In the genomic region with DNA sequence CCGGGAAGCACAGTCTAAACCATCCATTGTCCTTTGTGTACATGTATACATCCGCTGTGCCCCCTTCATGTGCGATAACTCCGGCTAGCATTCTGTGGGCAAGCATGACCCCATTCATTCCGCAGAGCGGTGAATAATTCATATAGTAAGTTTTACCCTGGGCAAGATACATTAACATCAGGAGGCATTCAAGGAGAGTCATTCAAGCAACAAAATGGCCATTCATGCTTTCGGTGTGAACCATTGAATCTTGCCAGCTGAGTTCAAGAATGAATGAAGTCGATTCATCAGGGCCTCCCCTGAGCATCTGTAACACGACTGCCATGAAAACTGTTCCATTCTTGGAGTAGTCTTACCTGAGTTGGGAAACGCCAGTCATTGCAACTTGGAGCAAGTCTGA, we compare ENCODE assay signal across 17 mouse cellular contexts.
DNase-seq lines count a peak whose midpoint lies in the region; ATAC-seq lines count a peak whose summit lies in the region.
"Had no signal": no experiment of that assay in that cellular context is flagged by ENCODE, and none has a peak within 500 bp of the region (broad histone marks: within the 10 kb centered on the region; RNA-seq: fewer than 3 reads in every experiment).

No protein-coding gene starts in this region.

- no peaks in the 10 kb centered on the region for H3K4me1 ChIP-seq in embryonic facial prominence, embryonic 14.5 days (ENCODE audit: control insufficient read depth, insufficient read depth, low read length)
- H3K4me1 ChIP-seq in embryonic facial prominence, embryonic 10.5 days: no peaks in the 10 kb centered on the region
- no peaks in the 10 kb centered on the region for H3K4me1 ChIP-seq in hindbrain, embryonic 11.5 days (replicated peaks; ENCODE audit: control insufficient read depth, insufficient read depth, low read length)
- peaks cover 8% of the 10 kb centered on the region; the same call in 1 of the 2 replicates for H3K4me1 ChIP-seq in hindbrain, embryonic 12.5 days
- H3K4me1 ChIP-seq in neural tube, embryonic 11.5 days (ENCODE audit: control insufficient read depth, insufficient read depth, low read length): peaks cover 3% of the 10 kb centered on the region; the same call in 1 of the 2 replicates
- H3K4me1 ChIP-seq: embryonic facial prominence, embryonic 12.5 days; heart, embryonic 12.5 days had no signal

- ATAC-seq in embryonic facial prominence, embryonic 14.5 days (ENCODE audit: low read depth): 0 out of 2 replicates have a peak, but pooled peaks have one; percentile 37
- ATAC-seq in hindbrain, embryonic 11.5 days (ENCODE audit: low FRiP score): 0 out of 2 replicates have a peak, but pooled peaks have one; percentile 49
- ATAC-seq in hindbrain, embryonic 12.5 days (ENCODE audit: low FRiP score): no peak
- ATAC-seq in neural tube, embryonic 11.5 days (ENCODE audit: insufficient read depth, low FRiP score, low TSS enrichment): no peak
- ATAC-seq: intestine, postnatal 0 days had no signal

- no peak overlapping the region for H3K4me3 ChIP-seq in embryonic facial prominence, embryonic 14.5 days (ENCODE audit: low read depth, low read length)
- no peak overlapping the region for H3K4me3 ChIP-seq in embryonic facial prominence, embryonic 10.5 days
- H3K4me3 ChIP-seq in hindbrain, embryonic 11.5 days (ENCODE audit: low read depth, low read length): no peak overlapping the region
- no peak overlapping the region for H3K4me3 ChIP-seq in hindbrain, embryonic 12.5 days
- no peak overlapping the region for H3K4me3 ChIP-seq in neural tube, embryonic 11.5 days (ENCODE audit: low read depth, low read length)
- H3K4me3 ChIP-seq: embryonic facial prominence, embryonic 12.5 days; gastrocnemius, adult 2 months; heart, embryonic 12.5 days; hindbrain, embryonic 10.5 days had no signal

- no peaks in the 10 kb centered on the region for H3K27me3 ChIP-seq in embryonic facial prominence, embryonic 14.5 days (replicated peaks; ENCODE audit: control insufficient read depth, insufficient read depth, low read length)
- H3K27me3 ChIP-seq in embryonic facial prominence, embryonic 10.5 days (replicated peaks; ENCODE audit: low read depth, poor library complexity, severe bottlenecking): no peaks in the 10 kb centered on the region
- no peaks in the 10 kb centered on the region for H3K27me3 ChIP-seq in hindbrain, embryonic 11.5 days (ENCODE audit: control insufficient read depth, insufficient read depth, low read length)
- no peaks in the 10 kb centered on the region for H3K27me3 ChIP-seq in hindbrain, embryonic 12.5 days
- H3K27me3 ChIP-seq in neural tube, embryonic 11.5 days (ENCODE audit: control insufficient read depth, insufficient read depth, low read length): no peaks in the 10 kb centered on the region
- H3K27me3 ChIP-seq: embryonic facial prominence, embryonic 12.5 days; heart, embryonic 12.5 days had no signal

- H3K4me2 ChIP-seq in embryonic facial prominence, embryonic 14.5 days (ENCODE audit: low read depth, low read length): no peak overlapping the region
- no peak overlapping the region for H3K4me2 ChIP-seq in hindbrain, embryonic 11.5 days (replicated peaks; ENCODE audit: low read depth, low read length)
- H3K4me2 ChIP-seq in hindbrain, embryonic 12.5 days (replicated peaks): no peak overlapping the region
- H3K4me2 ChIP-seq in neural tube, embryonic 11.5 days (ENCODE audit: low read depth): no peak overlapping the region
- H3K4me2 ChIP-seq: embryonic facial prominence, embryonic 12.5 days; heart, embryonic 12.5 days had no signal

- H3K36me3 ChIP-seq in embryonic facial prominence, embryonic 14.5 days (ENCODE audit: control insufficient read depth, insufficient read depth, low read length): no peaks in the 10 kb centered on the region
- no peaks in the 10 kb centered on the region for H3K36me3 ChIP-seq in embryonic facial prominence, embryonic 10.5 days (replicated peaks)
- no peaks in the 10 kb centered on the region for H3K36me3 ChIP-seq in hindbrain, embryonic 11.5 days (ENCODE audit: control insufficient read depth, insufficient read depth, low read length)
- no peaks in the 10 kb centered on the region for H3K36me3 ChIP-seq in hindbrain, embryonic 12.5 days
- no peaks in the 10 kb centered on the region for H3K36me3 ChIP-seq in neural tube, embryonic 11.5 days (ENCODE audit: control insufficient read depth, insufficient read depth, low read length)
- H3K36me3 ChIP-seq: embryonic facial prominence, embryonic 12.5 days; heart, embryonic 12.5 days; hindbrain, embryonic 10.5 days had no signal

- H3K9ac ChIP-seq in embryonic facial prominence, embryonic 14.5 days (ENCODE audit: low read depth, low read length): no peak overlapping the region
- no peak overlapping the region for H3K9ac ChIP-seq in hindbrain, embryonic 11.5 days (ENCODE audit: low read depth, low read length)
- no peak overlapping the region for H3K9ac ChIP-seq in hindbrain, embryonic 12.5 days
- H3K9ac ChIP-seq in neural tube, embryonic 11.5 days (ENCODE audit: low read length): no peak overlapping the region
- H3K9ac ChIP-seq: embryonic facial prominence, embryonic 12.5 days; heart, embryonic 12.5 days had no signal

- no peaks in the 10 kb centered on the region for H3K9me3 ChIP-seq in embryonic facial prominence, embryonic 14.5 days (ENCODE audit: control insufficient read depth, low read length)
- H3K9me3 ChIP-seq in embryonic facial prominence, embryonic 10.5 days: no peaks in the 10 kb centered on the region
- H3K9me3 ChIP-seq in hindbrain, embryonic 11.5 days (ENCODE audit: control insufficient read depth, low read length): no peaks in the 10 kb centered on the region
- H3K9me3 ChIP-seq in hindbrain, embryonic 12.5 days (replicated peaks): no peaks in the 10 kb centered on the region
- no peaks in the 10 kb centered on the region for H3K9me3 ChIP-seq in neural tube, embryonic 11.5 days (ENCODE audit: control insufficient read depth, low read length)
- H3K9me3 ChIP-seq: embryonic facial prominence, embryonic 12.5 days; hindbrain, embryonic 10.5 days had no signal

- WGBS in embryonic facial prominence, embryonic 14.5 days: 79% methylated on average over 10 of the region's 10 CpGs
- 78% methylated on average over 10 of the region's 10 CpGs for WGBS in embryonic facial prominence, embryonic 10.5 days
- WGBS in hindbrain, embryonic 11.5 days: 55% methylated on average over 10 of the region's 10 CpGs
- WGBS in hindbrain, embryonic 12.5 days: 44% methylated on average over 10 of the region's 10 CpGs
- WGBS in neural tube, embryonic 11.5 days: 60% methylated on average over 10 of the region's 10 CpGs

- peak; percentile 44 for DNase-seq in embryonic facial prominence, embryonic 14.5 days (ENCODE audit: low spot score)
- no peak for DNase-seq in embryonic facial prominence, embryonic 10.5 days (ENCODE audit: low spot score)
- DNase-seq in hindbrain, embryonic 11.5 days (ENCODE audit: low spot score): no peak
- DNase-seq in neural tube, embryonic 11.5 days (ENCODE audit: low spot score): peak; percentile 24
- DNase-seq in neural tube, embryonic 10.5 days (ENCODE audit: extremely low spot score, low spot score): no peak
- no peak for DNase-seq in layer of hippocampus, adult 11-12 months (ENCODE audit: low spot score)
- DNase-seq: adrenal gland, postnatal 14 days; cerebellum, adult 18-20 months; cerebellum, adult 9-11 months; cerebellum, postnatal 36 days; gastrocnemius, adult 2 months; gastrocnemius, postnatal 25 days had no signal

- H3K27ac ChIP-seq in embryonic facial prominence, embryonic 14.5 days (replicated peaks; ENCODE audit: low read depth, low read length): no peak overlapping the region
- no peak overlapping the region for H3K27ac ChIP-seq in embryonic facial prominence, embryonic 10.5 days (replicated peaks)
- no peak overlapping the region for H3K27ac ChIP-seq in hindbrain, embryonic 11.5 days (ENCODE audit: low read depth, low read length)
- H3K27ac ChIP-seq in hindbrain, embryonic 12.5 days: no peak overlapping the region
- no peak overlapping the region for H3K27ac ChIP-seq in neural tube, embryonic 11.5 days (ENCODE audit: low read depth, low read length)
- H3K27ac ChIP-seq: embryonic facial prominence, embryonic 12.5 days; gastrocnemius, adult 2 months; hindbrain, embryonic 10.5 days had no signal

Comparison
In these comparisons a context has a peak if more than half of its experiments do, and no peak if none do; other contexts are left out.
1. ATAC-seq: peak in embryonic facial prominence, embryonic 14.5 days (single experiment) and hindbrain, embryonic 11.5 days (single experiment); none in hindbrain, embryonic 12.5 days (single experiment) and neural tube, embryonic 11.5 days (single experiment).
2. DNase-seq: peak in embryonic facial prominence, embryonic 14.5 days (single experiment) and neural tube, embryonic 11.5 days (single experiment); none in embryonic facial prominence, embryonic 10.5 days (single experiment), hindbrain, embryonic 11.5 days (single experiment), neural tube, embryonic 10.5 days (single experiment) and layer of hippocampus, adult 11-12 months (single experiment).